Mouse (Mus musculus) regulatory T cell (primary cell): ENCODE results near the gene Rabl6.

Experiments used
- in situ Hi-C: fragments of 300-600 bp; cut with MboI, MseI; formaldehyde crosslinking; loops from one replicate; pipeline ENCODE4 v1.15.1; 2025; ENCODE audit warnings: high pct_unique_total_duplicates

The Rabl6 gene

DNA sequence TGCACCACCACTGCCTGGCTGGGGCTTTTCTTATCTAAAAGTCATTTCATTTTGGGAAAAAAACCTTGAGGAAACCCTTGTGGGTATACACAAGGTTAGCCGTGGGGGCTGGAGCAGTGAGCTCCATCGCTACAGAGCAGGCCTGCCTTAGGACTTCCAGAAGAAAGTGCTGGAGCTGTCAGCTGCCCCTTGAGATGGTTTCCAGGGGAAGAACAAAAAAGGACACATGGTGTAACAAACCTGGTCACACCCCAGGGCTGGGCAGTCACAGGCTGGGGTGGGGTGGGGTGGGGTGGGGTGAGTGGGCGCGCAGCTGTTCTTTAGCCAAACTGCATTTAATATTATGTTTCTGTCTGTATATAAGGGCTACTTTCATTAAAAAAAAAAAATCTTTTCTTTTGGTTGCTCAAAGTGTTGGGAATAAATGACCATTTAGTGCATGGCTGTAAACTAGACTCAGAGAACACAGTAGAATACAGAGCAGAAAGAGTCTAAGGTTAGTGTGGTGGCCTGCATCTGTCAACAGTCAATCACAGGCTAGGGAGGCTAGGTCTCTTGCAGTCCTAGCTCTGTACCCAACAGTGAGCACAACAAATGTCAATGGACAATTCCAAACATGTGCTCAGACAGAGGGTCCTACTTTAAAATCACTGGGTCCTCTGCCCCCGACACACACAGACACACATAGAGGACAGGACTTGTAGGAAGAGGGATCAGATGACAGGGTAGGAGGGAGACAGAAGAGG lies 11.4 kb downstream of the Rabl6 start:
- in situ Hi-C loops = loop anchor here (10.0 kb wide), 1 partner anchor 1858 kb away; no protein-coding TSS in a partner anchor

DNA sequence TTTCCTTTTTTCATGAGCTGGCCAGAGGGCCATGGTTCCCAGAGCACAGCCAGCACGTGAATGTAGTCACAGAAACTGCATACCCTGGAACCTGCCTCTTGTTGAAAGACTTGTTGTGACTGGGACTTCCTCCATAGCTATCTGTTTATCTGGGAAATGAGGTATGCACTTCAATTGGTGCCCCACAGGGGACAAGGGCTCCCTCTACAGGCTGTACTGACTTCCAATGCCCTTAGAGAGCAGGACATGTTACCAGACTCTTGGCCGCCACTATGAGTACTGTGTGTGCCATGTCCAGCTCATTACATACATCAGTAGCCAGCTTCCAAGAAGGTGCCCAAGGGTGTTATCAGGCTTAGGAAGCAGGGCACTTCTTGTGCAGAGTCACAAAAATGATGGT lies 16.5 kb downstream of the Rabl6 start:
- in situ Hi-C loops = loop anchor here (10.0 kb wide), 1 partner anchor 1863 kb away; no protein-coding TSS in a partner anchor

DNA sequence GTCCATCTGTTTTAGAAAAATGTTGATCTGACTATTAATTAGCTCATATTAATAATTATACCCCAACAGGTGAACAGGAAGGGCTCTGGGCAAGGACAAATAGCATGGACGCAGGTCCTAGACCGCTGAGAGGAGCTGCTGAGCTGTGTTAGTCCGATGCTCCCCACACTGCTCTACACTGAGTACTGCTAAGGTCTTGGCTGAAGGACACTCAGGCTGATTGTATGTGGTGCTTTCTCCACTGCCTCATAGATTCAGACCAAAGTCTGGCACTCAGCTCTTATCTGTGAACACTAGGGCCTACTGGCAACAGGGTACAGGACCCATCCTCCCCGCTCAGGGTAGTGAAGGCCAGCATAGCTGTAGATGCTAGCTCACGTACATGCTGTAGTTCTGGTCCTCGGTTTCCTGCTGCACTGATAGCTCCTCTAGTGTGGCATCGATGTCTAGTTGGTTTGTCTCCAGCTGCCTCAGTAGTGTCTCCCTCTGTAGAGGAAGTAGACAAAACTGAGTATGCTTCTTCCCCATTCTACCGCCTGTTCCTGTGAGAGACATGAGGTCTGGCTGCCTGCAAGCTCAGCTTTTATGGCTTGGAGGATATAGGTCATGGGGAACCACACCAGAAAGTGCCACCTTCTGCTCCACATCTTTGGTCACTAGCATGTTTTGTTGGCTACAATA lies 20.0 kb downstream of the Rabl6 start:
- in situ Hi-C loops = no loop called here

DNA sequence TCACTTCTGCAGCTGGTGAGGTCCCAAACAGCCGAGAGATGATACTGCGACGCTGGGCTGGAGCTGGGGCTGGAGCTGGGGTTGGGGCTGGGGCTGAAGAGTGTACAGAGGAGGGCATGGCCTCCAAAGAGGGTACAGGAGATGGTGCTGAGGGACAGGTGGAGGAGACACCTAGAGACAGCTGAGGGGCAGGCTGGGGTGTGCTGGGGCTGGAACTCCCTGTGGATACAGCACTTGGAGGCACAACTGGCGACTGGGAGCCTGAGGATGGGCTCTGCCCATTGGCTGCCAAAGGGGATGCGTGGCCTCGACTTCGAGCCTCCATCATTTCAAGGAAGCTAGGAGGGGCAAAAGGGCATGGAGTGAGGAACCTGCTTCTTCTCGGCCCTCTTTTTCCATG lies 21.0 kb downstream of the Rabl6 start:
- in situ Hi-C loops = no loop called here

DNA sequence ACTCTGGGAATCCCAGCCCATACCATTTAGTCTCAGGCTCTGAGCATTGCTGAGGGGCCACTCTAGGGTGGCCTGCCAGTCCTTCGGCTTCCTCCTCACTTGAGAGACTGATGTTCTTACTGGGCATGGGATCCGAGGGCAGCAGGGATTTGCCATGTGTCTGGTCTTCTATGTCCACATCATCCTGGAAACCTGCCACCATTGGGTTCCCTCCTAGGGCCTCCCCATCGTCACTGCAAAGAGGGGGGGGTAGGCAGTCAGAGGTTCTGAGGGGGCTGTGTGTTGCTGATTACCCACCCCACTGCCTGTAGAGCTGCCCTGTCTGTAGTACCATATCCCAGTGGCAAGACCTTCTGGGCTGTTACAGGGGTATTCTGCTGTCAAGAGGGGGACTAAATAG lies 22.7 kb downstream of the Rabl6 start:
- in situ Hi-C loops = no loop called here

DNA sequence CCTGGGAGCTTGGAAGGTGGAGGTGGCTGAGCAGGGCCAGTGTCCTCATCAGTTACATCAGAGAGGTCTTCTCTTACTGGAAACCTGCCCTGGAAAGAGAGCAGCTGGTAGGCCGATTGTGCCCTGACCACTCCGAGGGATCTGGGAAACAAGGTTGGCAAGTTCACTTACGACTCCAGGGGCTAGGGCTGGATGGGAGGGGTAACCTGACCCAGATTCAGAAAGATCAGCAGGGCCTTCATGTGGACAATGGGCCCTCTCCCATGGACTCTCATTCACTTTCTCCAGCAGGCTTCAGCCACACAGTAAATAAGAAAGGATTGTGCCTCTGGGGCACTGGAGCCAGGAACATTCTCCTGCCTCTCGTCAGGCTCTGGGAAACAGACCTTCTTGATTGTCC lies 23.5 kb downstream of the Rabl6 start:
- in situ Hi-C loops = no loop called here

DNA sequence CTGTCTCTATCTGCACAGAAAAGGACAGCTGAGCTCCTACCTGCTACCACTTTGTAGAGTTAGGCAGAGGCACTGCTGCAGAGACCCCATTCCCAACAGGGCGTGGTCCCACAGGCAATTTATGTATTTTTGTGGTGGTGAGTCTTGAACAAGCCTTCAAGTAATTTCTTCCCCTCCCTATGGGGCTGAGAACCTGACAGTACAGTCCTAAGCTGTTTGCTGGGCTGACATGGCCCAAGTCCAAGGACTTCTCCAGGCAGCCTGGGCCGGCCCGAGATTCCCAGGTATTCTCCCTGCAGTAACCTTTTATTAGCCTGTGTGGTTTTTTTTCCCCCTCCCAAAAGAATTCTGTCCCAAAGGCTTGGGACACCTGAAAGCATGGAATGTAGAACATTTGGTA lies 24.2 kb downstream of the Rabl6 start:
- in situ Hi-C loops = no loop called here

DNA sequence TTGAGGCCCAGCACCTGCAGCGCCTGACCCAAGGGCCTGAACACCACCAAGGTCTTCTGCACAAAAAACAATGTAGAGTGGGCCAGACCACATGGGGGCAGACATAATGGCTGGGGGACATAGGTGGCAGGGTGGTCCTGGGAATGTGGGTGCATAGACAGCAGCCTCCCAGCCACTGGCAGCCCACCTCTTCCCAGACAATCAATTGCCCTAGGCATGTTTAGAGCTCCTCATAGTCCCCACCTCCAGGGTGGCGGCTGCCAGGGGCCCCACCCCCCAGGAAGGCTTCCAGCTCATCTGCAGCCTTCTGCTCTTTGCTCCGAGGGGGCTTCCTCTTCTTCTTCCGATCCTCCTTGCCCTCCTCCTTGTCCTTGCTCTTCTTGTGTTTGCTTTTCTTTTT lies 24.8 kb downstream of the Rabl6 start:
- in situ Hi-C loops = no loop called here

DNA sequence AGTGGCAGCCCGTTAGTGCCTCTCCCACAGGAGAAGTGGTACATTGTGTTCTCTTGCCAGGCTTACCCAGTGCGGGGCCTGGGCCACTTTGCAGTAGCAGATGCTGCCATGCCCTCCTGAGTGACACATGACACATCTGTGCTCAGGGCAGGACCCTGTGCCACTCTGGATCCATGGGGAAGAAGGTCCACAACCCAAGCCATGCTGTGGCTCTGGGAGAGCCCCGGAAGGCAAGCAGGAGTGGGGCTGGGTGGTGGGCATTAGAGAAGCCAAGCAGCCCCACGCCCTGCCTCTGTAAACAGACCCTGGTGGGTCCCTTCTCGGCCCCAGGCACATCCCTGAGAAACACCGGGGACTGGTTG lies 25.2 kb downstream of the Rabl6 start:
- in situ Hi-C loops = no loop called here

DNA sequence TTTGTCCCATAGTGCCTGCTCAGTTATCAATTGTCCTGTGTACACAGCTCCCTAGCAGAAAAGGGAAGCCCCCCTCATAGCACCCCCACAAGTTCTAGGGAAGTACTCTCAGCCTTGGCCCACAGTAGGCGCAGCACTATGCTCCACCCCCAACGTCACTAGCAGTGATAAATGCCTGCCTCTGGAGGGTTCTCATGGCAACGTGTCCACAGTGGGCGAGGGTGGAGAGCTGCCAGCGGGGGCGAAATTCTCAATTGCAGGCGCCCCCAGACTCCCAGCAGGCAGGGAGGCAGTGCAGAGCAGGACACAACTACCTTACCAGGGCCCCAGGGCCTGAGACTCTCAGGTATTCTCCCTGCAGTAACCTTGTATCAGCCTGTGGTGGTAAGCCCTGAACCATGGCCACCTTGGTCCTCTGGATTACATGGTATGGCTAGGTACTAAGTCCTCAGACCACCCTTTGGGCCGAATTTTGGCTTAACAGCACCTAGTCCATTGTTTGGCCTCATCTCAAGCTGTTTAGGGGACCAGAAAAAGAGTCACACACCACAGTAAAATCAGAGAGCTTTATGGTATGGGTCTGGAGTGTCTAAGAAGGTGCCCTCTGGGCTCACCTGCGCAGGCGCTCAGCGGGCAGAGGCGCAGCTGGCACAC lies 25.7 kb downstream of the Rabl6 start:
- in situ Hi-C loops = no loop called here

DNA sequence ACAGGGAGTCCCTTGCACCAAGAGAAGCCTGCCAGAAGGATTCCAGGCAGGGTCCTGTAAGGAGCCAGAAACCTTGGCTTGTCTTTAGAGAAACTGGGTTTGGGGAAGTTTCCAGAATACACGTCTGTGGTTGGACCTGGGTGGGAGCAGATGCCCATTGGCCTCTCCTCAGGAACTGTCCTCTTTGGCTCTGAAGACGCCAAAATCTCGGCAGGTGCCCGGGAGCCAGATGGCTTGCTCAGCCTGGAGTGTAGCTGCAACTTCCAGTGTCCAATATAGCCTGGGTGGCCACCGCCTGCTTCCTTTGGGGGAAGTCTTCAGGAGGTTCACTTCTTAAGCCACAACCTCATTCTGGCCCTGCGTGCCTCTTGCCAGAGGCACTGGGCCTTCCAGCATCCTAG lies 26.4 kb downstream of the Rabl6 start:
- in situ Hi-C loops = no loop called here

DNA sequence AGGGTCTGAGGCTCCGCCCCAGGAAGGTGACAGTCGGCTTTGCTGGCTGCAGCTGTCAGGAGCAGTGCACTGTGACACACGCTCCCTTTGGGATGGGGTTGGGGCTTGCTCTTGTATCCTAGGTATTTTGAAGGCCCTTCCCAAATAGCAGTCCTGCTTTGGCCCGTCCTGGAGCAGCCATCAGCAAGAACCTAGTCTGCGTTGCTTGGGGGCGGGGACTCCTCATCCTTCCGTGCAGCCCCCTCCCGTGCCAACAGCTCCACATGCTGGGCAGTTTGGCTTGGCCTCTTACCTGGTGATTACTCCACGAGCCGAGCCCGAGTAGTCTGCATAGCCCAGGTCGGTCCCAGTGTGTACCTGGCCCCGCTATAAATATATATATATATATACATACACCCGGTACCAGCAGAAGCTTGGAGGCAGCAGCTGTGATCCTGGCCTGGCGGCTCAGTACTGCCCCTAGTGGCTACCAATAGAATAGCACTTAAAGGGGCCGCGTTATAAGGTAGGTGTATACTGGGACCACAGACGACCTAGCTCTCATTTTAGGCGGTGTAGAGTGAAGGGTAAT lies 26.9 kb downstream of the Rabl6 start, which contains the start of gene Ajm1:
Ajm1 (minus strand) TSS at position 464 of the 571 bp plus-strand sequence.
- in situ Hi-C loops = no loop called here

DNA sequence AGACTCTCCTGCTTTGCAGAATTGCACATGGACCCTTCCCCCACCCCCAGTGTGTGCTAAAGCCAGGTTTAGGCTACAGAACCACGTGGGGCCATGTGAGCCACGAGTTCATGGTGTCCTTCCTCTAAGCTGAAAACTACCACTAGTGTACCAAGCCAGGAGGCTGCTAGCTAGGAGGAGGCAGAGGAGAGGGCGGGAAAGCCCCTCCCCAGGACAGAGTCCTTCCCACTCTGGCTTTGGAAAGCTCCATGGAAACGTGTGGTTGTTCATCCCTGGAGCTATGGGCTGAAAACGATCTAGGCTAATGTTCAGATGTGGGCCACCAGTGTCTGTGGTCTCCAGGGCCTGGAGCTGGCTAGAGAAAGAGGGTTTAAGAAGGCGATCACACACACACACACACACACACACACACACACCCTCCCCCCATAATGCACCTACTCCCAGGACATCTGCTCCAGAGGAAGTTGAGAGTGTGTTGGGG lies 27.7 kb downstream of the Rabl6 start:
- in situ Hi-C loops = no loop called here

DNA sequence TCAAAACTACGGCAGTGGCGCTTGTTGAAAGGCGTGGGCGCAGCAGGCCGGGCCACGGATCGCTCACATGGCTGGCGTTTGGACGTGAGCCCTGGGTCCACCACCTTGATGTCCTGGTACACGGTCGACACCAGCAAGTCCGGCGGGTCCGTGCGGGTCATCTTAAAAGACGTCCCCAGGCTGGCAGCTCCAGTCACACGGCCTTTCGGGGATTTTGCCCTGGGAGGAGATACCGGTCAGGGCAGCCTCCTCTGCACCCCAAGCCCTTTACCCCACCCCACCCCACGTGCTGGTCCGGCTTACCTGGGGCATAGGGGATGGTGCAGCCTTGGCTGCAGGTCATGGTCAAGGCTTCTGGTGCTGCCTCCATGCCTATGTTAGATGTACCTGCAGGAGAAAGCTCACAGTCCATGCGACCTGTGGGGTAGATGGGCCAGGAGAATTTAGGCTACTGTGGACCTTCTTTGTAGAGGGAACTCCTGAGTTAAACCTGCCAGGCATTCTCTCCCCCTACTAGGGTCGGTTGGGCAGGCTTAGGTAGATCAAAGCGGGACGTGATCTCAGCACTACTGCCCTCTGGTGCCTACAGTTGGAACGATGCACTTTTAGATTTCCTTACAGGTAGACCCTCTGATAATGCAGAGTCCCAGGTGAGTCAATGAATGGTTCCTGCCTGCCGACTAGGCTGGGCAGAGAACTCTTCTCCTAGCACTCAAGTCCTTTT lies 28.4 kb downstream of the Rabl6 start:
- in situ Hi-C loops = no loop called here

DNA sequence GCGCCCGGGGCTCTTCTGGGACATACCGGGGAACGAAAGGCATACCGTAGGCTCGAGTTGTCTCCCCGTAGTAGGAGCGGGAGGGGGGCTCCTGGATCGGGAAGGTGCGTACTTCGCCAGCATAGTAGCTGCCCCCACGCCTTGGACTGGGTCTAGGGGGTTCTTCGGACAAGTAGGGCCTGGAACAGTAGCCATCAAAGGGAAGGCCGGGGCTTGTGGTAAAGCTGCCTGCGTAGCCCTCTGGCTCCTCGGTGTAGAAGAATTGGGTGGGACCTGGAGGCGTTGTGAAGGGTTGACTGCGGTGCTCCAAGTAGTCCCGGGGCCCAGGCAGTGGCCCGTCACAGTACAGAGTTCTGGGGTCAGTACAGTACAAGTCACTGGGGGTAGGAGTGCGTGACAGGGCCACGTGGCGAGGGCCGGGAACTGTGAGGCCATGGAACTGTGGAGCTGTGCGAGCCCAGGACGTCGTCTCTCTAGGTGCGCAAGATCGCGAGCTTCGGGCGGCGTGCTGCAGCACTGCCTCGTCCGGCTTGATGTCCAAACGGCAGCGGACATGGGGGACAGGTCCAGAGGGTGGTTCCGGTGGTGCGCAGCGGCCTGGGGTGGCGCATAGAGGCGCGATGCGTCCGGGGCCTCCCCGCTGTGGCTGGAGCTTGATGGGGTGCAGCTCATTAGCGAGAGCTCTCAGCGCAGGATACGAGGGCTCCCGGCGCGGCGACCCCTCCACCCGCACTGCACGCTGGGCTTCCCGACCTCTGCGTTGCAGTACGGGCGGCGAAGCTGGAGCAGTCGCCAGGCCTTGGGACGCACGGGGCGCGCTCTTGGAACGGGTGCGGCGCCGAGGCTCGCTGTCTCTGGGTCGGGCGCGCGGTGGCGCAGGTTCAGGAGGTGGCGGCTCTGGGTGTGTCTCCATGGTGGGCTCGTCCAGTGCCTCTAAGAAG lies 29.3 kb downstream of the Rabl6 start:
- in situ Hi-C loops = no loop called here

DNA sequence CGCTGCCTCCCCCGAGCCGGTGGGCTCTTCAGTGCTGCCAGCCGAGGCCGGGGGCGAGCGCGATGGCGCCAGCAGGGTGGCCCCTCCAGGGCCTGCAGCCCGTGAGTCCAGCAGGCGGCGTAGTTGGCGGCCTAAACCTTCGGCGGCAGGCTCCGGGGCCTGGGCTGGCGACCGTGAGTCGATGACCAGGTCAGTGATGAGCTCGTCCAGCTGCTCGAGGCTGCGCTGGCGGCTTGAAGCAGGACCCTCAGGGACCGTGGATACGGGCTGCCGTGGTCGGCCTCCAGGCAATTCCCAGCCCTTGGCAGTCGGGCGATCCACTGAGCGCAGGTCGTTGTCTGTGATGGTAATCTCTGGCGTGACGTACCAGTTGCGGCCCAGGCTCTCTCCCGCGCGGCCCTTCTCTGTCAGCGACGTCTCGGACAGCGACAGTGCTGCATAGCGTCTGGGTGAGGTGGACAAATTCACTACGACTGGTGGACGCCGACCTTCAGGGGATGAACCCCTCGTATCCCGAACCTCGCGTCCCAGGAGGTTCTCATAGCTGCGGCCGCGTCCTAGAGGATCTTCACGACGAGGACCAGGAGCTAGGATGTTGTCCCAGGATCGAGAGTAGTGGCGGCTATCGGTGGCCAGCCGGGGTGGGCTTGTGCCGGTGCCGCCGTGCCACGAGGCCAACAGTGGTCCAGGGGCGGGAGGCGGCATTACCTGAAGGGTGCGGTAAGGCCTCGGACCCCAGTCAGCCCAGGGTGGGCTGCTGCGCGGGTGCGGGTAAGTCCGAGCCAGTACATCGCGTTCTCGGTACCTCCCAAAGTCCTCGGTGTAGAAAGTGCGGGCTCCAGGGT lies 30.1 kb downstream of the Rabl6 start:
- in situ Hi-C loops = no loop called here

DNA sequence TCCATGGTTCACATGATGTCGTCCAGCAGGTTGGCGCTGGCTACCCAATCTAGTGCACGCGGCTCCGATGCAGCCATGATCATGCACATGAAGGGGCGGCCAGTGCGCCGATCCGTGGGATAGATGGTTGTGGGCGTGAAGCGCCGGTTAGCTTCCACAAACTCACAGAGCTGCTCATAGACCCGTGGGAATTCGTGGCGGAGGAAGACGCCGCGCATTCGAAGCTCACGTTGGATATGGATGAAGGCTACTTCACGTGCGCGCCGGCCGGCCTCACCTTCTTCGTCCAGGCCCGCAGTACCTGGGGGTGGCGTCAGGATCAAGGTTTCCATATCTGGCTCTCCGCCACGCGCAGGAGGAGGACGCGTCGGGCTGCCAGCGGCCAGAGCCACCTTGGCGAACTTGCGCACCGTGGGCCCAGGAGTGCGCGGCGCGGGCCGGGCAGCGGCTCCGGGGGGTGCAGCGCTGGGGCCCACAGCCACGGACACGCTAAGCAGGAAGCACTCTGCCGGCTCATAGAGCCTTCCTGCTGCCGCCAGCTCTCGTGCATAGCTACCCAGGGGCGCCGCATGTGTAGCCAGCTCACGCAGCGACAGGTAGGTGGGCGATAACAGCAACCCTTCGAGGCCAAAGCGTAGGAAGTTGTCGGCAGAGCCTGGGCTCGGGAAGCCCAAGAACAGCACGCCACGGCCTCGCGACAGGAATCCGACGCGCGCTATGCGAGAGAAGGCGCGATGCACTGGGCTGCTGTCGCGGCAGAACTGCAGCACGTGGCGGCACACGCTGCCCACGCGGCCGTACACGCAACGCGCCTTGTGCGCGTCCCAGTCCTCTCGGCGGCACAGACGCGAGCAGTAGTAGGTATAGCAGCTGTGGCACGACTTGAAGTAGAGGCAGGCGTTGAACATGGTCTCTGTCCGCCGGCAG lies 31.1 kb downstream of the Rabl6 start:
- in situ Hi-C loops = no loop called here

DNA sequence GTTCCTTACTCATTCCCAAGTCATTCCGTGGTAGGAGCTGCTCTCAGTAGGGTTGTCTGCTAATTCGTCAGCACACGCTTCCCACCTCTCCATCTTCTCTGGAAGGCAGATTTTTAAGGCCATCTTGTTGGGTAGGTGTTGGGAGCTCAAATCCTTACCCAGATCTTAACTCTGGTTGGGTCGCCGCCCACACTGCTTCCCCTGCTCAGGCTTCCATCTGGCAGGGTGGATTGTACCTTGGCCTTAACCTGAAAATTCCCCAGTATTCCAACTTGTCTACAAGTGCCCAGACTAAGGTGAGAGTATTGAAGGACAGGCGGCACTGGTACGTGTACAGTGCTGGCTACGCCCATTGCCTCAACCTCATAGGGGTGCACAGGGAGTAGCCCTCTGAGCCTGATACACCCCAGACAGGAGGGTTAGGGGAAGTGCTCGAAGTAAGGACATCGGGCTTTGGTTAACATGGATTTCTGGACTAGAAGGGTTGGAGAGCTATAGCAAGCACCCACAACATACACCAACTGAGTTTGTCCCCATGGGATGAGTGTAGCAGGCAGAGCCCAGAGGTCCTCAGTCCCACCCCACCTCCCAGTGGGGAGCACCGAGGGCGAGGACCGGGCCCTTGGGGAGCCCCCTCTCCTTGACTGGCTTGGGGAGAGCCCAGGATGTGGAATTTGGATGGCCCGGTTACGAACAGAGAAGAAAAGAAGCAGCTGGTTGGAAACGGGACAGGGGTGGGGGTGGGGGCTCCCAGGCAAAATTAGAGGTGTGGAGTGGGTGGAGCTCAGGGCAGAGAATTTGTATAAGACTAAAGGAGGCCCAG lies 32.1 kb downstream of the Rabl6 start:
- in situ Hi-C loops = no loop called here
